Mouse (Mus musculus) Muller cell, postnatal 12 days (primary cell): ENCODE measurements around the gene Hnrnpd.
A peak's percentile ranks its signal among the peaks of the same experiment; 100 is the strongest.

Source experiments
- DNase-seq: peaks from one replicate; pipeline ENCODE4 v3.0.0-alpha.2; 2015; ENCODE audit errors: inconsistent ontology term

The Hnrnpd gene

GRCm38 (mm10) chr5:99959236-99959936 is 19.4 kb downstream of the Hnrnpd start:
- peak; percentile 67 for DNase-seq

- no peak for DNase-seq
Measured at GRCm38 (mm10) chr5:99958666-99959065, 20.1 kb downstream of the Hnrnpd start.

GRCm38 (mm10) chr5:99953883-99954282 is 24.9 kb downstream of the Hnrnpd start:
- no peak for DNase-seq

- DNase-seq: no peak
Measured at GRCm38 (mm10) chr5:99952513-99952912, 26.2 kb downstream of the Hnrnpd start.

GRCm38 (mm10) chr5:99941776-99942502 is 36.8 kb downstream of the Hnrnpd start:
- DNase-seq: no peak

- no peak for DNase-seq
Measured at GRCm38 (mm10) chr5:99941273-99941672, 37.5 kb downstream of the Hnrnpd start.

- DNase-seq: no peak
Measured at GRCm38 (mm10) chr5:99939440-99939839, 39.3 kb downstream of the Hnrnpd start.

GRCm38 (mm10) chr5:99931910-99932309 is 46.8 kb downstream of the Hnrnpd start:
- DNase-seq: no peak

GRCm38 (mm10) chr5:99927951-99928350 is 50.8 kb downstream of the Hnrnpd start:
- peak; percentile 28 for DNase-seq

GRCm38 (mm10) chr5:99922033-99922432 is 56.7 kb downstream of the Hnrnpd start:
- no peak for DNase-seq

GRCm38 (mm10) chr5:99915494-99915893 is 63.2 kb downstream of the Hnrnpd start:
- no peak for DNase-seq

- peak; percentile 100 for DNase-seq
Measured at GRCm38 (mm10) chr5:99906181-99906956, 72.4 kb downstream of the Hnrnpd start, which contains the start of gene Vamp9. Vamp9 (plus strand) TSS chr5:99906254.
